Mouse (Mus musculus) megakaryocyte-erythroid progenitor cell, adult 5-6 weeks (primary cell): ENCODE results near the gene Ptprd. TPM values are rescaled to one million over a fixed set of nuclear protein-coding genes. Genes with fewer than 3 reads are reported as not detected.

Experiments
- ATAC-seq: replicated peaks from 2 replicates; pipeline ENCODE4 v1.8.0; 2016; ENCODE audit warnings: mild to moderate bottlenecking, inconsistent platforms; ENCODE audit not compliant: severe bottlenecking, poor library complexity, low FRiP score, low TSS enrichment
- total RNA-seq, 2 experiments: library from RNA; stranded (forward) in 1 of 2; stranded (reverse) in 1 of 2; fragments of 200-1000, 215-1000 nt in 1 of 2; fragments of >200 nt in 1 of 2; fragmentation: Nextera tagmentation in 1 of 2; gene quantifications; 2 replicates each; pipeline ENCODE4 v1.2.3; 2014 to 2017

Gene Ptprd
- total RNA-seq, 2 experiments from 2014 or later = not detected

DNA sequence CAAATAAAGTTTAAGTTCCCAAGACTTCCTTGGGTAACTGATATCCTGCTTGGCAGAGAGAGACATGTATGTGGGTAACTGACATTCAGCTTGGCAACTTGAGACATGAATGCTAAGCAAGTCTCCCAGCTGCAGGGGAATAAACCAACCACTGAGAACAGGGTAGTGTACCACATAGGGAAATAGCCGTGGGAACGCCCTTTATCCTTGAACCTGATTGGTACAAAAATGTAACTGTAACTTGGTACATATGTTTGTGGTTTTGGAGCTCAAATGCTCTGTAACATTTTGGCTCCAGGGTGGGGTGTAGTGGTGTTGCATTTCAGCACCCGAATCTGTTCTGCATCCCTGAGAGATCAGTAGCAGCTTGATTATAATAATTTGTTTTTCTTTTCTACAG, 1444.8 kb downstream of the Ptprd start:
- no peak for ATAC-seq

DNA sequence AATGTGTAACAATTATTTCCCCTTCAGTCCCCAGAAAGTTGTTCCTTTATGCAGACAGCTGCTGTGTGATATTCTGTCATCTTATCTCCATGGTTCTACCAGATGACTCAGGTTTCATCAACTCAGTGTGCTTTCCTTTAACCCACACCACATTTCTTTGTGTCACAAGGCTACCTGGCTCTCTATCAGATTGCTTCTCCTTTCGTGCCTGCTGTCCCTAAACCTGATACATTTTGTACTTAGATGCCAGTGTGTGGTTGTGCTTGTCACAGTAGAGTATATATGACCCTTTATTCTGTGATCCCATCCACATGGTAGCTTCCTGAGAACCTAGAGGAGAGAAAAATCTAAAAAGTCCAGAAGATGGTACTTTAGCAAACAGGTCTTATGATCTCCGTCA, 1445.3 kb downstream of the Ptprd start:
- no peak for ATAC-seq

DNA sequence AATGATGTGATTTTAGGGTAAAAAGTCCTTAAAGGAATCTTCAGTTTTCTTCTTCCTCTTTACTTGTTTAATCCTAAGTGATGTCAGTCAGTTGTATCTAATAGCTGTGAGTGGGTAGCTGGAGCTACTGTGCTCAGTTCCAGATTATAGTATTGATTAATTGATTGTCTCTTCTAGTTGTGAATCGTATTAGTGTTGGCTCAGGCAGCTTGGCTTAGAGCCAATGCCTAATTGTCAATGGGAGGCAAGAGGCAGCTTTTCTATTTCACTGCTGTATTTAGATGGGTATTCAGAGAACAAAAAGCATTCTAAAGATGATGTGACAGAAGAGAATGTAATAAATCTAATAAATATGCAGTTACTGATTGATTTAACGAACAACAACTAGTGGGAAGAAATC, 1461.1 kb downstream of the Ptprd start:
- ATAC-seq = no peak

DNA sequence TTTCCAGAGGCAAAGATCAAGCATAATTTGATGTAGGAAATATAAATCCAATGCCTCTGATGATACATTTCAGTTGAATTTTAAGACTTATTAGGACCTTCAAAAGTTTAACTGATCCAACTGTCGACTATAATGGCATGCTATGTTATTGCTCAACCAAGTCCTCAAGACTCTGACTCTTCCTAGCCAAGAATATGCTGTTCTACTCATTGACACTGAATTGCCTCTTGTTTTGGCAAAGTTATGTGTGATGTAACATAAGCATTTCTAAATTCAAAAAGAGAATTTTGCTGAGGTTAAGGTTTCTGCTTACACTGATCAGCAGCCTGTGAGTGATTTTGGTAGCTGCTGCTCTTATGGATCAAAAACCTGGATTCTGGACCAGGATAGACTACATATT, 1475.9 kb downstream of the Ptprd start:
- ATAC-seq = no peak

DNA sequence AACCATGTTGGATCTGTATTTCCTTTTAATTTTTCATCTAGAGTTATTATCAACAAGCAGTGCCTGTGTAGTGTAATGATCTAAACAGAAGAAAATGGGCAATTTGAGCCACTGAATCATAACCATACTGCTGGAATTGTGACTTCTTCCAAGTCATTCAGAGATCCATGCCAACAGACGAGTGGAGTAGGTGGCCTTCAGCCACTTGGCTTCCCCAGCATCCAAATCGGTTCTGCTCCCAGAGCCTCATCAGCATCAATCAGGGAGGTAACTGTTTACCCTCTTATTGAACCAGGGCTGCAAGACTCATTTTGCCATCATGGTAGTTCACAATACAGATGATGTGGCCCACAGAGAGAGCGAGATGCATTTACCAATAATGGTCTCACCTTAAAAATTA, 1536.0 kb downstream of the Ptprd start:
- ATAC-seq = no peak

DNA sequence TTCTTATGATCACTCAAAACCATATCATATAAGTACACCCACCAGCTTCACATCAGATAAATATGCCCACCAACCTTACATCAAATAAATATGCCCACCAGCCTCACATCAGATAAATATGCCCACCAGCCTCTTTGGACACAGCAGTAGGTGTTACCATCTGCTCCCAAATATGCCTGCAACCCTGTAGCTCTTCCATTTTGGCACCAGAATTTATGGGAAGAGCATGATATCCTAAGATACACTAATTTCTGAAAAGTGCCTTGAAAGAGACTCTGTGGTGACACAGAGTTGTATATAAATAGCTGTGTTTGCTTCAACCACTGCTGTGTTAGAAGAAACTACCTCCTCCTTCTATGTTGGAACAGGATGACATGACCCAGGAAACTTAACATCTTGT, 1538.5 kb downstream of the Ptprd start:
- no peak for ATAC-seq

DNA sequence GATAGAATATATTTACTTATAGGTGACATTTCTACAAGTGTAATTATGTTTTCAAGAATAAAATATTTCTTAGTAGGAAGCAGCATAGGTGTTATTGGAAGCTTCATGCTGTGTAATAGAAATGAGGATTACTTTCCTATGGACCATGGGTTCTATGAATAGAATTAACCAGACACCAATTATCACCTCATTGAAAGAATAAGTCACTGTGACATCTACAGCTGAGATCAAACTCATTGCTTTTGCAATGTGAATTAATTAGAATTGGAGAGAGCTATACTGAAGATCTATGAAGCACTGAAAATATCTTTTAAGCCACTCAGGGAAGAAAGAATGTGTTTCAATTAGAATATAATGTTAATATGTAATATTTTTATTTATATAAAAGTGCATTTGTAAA, 1539.1 kb downstream of the Ptprd start:
- no peak for ATAC-seq

DNA sequence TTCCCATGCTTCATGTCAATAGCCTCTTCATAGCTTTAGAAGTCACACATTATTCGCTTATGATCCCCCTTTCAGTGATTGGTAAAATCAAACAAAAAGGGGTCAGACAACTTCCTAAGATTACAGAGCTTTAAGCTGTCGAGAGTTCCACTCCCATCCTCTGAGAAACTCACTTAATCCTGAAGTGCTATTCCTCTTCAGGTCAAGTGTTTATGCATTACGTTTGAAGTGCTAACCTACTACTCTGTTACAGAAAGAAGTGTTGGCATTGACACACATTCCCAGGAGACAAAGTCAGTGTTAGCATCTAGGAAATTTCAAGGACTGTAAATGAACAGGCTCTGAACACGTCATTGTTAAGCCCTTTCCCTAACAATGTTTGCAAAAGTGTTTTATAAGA, 1550.0 kb downstream of the Ptprd start:
- no peak for ATAC-seq

DNA sequence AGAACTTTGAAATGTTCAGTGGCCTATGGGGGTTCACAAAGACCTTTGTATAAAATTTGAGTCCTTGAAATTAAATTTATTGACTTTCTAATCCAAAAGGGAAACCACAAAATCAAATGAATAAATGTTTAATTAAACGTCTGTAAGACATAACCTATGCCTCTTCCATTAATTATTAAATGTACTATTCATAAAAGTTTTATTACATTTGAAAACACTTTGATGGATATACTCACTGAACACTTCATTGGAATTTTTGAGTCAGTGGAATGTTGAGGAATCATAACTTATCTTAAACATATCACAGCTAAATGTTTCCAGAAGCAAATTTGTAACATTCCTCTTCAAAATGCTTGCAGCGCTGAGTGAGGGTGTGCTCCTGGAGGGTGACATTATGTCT, 1551.6 kb downstream of the Ptprd start:
- ATAC-seq = no peak

DNA sequence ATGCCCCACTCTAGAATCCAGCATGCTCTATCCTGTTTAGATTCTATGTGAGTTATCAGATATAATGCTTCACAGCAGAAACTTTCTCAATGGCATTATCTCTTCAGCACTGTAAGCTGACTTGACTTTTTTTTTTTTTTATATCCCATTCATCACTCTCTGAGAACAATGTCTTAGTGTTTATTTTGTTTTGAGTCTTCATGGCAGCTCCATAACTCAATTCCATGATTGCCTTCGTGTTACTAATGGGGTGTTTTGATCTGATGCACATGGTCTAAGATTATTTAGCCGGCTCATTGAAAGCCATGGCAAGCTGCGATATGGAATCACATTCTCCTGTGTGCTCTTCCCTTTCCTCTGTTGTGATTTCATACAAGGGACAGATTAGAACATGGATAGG, 1555.0 kb downstream of the Ptprd start:
- no peak for ATAC-seq

DNA sequence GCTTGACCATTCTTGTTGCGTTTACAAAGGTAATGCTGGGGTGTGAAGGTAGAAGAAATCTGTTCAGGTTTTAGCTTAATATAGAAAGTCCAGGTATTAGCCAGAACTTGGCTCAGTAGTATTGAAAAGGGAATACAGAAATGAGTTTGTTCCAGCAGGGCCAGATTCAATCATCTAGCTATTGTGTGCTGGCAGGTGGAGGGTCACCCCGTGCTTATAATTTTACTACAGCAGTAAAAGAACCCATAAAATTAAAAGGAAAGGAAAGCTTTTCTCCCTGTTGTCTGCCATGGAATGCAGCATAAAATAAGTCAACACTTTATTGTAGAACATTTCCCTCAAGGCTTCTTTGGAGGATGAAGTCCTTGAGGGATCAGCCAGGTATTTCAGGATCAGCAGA, 1558.8 kb downstream of the Ptprd start:
- ATAC-seq = no peak

DNA sequence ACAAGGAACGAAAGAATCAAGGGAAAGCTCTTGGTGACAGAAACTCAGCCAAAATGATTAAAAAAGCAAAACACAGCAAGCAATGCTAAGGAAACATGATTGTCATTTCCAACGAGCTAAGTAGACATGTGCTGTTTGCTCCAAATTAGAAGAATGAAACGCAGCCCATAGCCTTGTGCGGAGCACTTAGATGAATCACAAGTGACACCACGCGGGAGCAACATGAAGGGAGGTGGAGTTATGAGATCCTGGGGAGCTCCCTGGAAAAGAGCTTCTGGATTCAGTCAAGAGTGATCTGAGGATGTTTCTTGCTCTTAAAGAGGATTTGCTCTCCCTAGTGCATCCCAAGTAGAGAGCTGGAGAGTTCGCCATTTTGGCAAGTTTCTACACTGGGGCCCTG, 1590.0 kb downstream of the Ptprd start:
- no peak for ATAC-seq

DNA sequence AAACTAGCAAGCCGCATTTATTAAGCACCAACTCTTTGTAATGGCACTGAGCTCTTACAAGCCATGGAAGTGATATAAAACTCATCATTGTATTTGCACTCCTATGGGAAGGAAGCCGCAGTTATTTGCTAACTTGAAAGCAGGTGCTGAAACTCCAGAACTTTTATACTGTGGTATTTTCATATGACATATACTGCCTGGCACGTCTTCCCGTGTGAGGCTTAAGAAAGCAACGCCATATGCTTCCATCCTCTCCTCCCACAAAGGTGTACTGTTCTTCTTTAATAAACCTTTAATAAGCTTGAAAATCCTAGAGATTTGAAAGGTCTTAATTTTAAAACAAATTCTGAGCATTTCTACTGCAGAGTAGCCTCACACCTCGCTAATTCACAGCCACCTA, 1595.1 kb downstream of the Ptprd start:
- no peak for ATAC-seq

DNA sequence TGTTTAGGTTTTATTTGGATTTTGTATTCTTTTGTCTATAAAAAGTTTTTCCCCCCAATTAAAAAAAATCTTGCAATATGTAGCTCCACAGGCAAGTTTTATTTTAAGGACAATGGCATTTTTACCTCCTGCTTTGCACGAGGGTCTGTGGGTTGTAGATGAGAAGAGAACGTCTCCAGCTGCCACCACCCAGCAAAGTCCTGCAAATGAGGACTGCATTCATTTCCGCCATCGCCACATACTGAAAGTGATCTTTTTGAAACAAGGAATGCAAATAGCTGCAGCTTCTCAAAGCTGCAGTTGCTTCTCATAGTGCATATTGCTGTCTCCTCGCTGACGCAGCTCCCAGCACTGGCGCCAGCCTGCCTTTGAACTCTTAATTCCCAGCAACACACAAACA, 1603.5 kb downstream of the Ptprd start:
- no peak for ATAC-seq

DNA sequence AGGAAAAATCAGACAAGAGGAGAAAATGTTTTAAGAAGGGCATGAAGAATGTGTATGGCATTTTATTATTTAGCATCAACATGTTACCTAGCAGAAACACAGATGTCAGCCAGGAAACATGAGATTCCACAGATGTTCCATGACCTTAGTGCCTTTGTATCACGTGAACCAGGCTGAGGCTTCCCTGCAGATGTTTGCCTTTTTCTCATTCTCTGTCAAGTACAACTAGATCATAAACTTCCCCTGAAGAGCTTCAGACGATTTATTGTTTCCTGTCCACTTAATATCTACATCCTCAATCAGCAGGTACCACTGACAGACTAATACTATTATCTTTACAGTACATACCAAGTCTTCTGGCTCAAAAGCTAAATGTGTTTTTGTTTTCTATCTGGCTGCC, 1605.0 kb downstream of the Ptprd start:
- no peak for ATAC-seq

DNA sequence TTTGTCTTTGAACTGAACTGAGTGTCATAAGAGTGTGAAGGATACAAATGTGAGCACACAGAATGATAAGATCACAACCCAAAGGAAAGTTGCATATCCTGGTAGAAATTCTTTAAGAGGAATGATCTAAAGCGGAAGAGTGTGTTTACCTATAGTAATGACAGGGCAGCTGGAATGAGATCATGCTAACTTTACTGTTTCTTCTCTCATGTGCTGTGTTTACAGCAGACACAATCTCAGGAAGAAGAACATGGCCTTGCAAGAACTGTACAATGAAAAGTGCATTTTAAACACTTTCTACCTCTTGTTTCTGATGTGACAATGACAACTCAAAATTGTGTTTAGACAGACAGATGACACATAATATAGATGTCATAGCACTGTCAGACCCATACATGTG, 1621.0 kb downstream of the Ptprd start:
- no peak for ATAC-seq

DNA sequence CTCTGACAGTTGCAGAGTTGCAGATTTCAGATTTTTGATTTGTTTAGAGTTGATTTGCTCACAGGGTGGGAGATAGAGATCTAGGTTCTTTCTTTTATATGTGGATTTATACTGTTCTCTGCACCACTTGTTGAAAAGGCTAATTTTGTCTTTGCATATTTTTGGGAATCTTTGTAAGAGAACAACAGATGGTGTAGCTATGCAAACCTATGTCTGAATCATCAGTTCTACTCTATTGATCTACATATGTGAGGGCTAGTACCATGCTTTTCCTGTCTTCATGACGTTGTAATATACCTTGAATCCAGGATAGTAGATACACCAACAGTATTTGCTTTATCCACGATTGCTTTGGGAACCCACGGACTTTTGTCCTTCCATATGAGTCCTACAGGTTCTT, 1628.7 kb downstream of the Ptprd start:
- ATAC-seq = no peak

DNA sequence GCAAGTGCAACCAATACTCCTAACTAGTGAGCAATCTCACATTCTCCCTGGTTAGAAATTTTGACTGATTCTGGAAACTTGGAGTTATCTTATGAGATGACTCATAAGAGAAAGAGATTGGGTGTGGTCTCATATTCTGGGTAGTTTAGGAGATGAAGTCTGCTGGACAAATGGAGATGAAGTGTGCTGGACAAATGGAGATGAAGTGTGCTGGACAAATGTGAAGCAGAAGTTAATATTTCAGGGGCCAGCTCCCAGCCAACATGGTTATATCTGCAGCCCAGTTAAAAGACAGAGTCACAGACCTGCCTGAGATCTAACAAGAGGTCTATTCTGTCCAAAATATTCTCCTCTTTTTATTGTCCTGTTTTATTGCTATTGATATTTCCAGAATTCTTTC, 1645.8 kb downstream of the Ptprd start:
- ATAC-seq = no peak

DNA sequence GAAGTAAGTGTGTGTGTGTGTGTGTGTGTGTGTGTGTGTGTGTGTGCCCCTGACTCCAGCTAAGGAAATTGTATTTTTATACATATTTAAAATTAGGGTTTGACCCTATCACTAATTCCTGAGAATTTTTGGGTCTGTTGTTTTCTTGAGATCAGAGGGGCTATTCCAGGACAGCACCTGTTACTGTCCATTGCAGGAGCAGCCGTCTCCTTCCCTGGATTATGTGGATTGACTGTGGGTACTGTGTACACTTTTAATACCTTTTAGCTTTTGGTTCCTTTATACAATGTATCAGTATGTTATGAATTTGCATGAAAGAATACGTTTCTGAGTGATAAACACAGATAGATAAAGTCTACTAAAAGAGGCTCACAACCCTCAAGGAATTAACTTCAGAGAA, 1670.0 kb downstream of the Ptprd start:
- no peak for ATAC-seq

DNA sequence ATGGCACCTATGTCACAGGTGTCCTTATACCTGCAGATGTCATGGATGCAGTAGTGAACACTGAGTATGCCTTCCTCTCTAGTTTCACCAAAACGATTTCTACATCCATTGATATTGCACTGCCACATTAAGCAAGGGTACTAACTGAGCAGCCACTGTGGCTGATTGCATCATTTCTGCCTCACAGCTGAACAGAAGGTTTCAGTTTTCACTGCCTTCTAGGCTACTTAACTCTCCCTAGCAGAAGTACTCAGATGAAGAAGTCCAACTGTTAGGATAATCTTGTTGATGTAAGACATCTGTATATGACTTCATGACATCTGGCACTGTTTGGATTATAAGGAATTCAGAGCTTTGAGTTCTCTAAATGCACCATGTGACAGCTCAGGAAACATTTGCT, 1678.8 kb downstream of the Ptprd start:
- no peak for ATAC-seq

DNA sequence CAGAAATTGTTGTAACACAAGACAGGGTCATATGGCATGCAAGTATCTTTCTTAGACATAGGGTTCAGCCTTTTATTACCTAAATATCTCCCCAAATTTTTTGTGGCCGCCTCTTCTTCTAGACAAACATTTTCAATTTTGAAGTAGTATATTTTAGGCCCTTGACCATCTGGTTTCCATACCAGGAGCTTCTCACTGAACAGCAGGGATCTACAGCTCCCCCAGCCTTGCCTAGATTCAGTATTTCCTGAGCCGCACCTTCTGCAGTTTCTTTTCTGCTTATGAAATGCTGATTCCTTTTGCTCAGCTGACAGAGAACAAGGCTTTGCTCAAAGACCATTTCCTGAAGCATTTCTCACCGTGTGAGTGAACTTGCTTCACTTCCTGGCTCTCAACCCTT, 1686.5 kb downstream of the Ptprd start:
- ATAC-seq = no peak

DNA sequence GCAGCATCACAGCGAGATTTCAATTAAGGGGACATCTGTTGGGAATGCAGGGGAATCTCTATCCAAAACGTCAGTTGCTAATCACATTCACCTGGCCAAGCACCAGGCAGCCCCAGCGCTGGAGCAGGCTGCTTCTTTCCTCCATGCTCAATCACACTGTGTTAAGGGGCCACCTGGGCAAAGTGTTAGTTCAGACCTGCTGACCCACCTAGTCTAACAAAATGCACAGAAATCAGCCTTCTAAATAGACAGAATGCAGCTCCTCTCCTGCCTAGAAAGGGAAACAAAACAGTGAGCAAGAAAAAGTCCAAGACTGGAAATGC, 1708.5 kb downstream of the Ptprd start:
- ATAC-seq = no peak
